Mouse (Mus musculus): ENCODE results near the gene Abca17. TPM values are rescaled to one million over a fixed set of nuclear protein-coding genes. Genes with fewer than 3 reads are reported as not detected.

Gene Abca17
- polyA plus RNA-seq, 1 experiment = not detected

DNA sequence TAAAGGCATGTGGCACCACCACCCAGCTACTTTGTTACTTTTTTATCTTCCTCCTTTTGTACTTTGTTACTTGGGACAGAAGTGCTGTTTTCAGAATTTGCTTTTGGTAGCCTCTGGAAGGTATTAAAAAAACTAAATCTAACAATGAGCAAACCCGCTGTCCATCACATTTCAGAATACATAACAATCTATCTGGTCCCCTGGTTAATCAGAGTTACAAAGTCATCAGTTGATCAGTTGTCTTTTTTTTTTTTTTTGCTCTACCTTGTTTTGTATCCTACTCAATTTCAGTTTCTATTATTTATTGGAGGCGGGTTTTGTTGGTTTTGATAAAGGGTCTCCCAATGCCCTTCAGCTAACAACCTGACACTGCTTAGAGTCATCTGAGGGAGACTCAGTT is 98.5 kb downstream of the Abca17 start:
- Histone ChIP-seq H3K4me3 (replicated peaks) (no peak overlapping the region), H3K27me3 (replicated peaks) (no peaks in the 10 kb centered on the region), H3K9me3 (no peaks in the 10 kb centered on the region; the same call in 1 of the 2 replicates), H3K36me3 (replicated peaks; ENCODE audit: low read length) (peaks cover 16% of the 10 kb centered on the region), H3K4me1 (peaks cover 22% of the 10 kb centered on the region)
- TF ChIP-seq GATA1 (IDR thresholded peaks at IDR 0.05; ENCODE audit: borderline replicate concordance, low read length) (no peak), FLI1 (IDR thresholded peaks at IDR 0.05; ENCODE audit: low read length) (no peak)

DNA sequence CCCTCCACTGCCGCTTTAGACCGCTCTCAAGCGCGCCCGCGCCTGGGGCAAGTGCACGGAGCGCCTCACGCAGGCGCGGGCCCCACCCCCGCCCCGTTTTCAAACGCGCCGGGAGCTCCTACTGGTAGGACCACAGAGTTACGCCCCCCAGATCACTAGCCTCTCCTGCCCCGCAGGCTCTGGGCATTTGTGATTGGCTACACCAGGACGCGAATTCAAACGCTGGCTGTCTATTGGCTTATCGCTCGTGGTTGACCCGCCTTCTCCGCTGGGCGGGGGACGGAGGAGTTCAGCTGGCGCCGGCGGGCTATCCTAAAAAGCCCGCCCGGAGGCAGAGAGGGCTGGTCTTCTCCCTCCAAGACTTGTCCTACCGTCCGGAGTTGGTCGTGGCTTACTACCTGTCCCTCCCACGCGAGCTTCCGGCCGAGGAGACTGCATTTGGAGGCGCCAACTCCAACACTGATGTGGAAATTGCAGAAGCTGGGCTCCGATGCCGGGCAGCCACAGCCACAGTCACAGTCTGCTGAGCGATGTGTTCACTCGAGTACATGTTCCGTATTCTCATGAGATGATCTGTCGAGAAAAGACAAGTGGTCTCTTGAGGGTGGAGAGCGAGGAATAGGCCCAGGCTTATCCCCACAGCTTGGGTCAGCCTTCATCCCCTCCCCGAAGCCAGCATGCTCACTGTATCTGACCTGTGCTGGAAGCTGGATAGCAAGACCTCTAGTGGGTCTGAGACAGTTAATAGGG is 99.4 kb downstream of the Abca17 start, which contains the start of gene Ccnf:
Gene Ccnf (minus strand): TSS at position 165 of the 750 bp plus-strand sequence.
- Histone ChIP-seq H3K4me1 (peaks cover 22% of the 10 kb centered on the region), H3K27me3 (replicated peaks) (no peaks in the 10 kb centered on the region), H3K36me3 (replicated peaks; ENCODE audit: low read length) (peaks cover 21% of the 10 kb centered on the region), H3K4me3 (replicated peaks) (peak within 1 kb of the TSS; percentile 99), H3K9me3 (no peaks in the 10 kb centered on the region; the same call in 1 of the 2 replicates)
- TF ChIP-seq GATA1 (IDR thresholded peaks at IDR 0.05; ENCODE audit: borderline replicate concordance, low read length) (no peak), FLI1 (IDR thresholded peaks at IDR 0.05; ENCODE audit: low read length) (no peak)

DNA sequence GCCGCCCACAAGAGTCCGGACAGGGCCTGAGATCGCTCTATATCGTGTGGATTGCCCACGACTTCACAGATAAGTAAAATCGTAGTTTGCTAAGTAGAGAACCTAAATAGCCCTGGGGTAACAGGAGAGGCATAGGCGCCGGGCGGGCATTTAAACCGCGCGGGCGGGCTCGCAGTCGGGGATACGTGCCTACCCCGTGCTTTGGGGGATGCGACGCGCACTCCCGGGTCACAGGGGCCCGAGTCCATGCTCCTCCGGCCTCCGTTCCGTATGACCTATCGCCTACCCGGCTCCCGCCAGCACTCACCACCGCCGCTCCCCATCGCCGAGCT is 99.9 kb downstream of the Abca17 start:
- Histone ChIP-seq H3K27me3 (replicated peaks) (no peaks in the 10 kb centered on the region), H3K36me3 (replicated peaks; ENCODE audit: low read length) (peaks cover 26% of the 10 kb centered on the region), H3K4me1 (peaks cover 25% of the 10 kb centered on the region), H3K9me3 (no peaks in the 10 kb centered on the region; the same call in 1 of the 2 replicates), H3K4me3 (replicated peaks) (peak overlapping the region; percentile 99)
- no peak for TF ChIP-seq GATA1 (IDR thresholded peaks at IDR 0.05; ENCODE audit: borderline replicate concordance, low read length)
- no peak for TF ChIP-seq FLI1 (IDR thresholded peaks at IDR 0.05; ENCODE audit: low read length)

DNA sequence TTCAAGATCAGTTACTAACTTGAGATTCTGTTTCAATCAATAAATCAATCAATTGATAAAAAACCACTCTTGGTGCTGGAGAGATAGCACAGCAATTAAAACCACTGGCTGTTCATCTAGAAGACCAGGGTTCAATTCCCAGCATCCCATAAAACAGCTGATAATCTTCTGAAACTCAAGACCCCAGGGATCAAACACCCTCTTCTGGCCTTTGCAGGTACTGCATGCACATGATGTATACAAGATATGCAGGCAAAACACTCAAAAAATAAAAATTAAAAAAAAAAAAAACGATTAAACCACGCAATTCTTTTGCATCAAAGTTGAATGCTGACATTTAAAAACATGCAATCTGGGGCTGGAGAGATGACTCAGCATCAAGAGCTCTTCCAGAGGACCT is 102.2 kb downstream of the Abca17 start:
- Histone ChIP-seq H3K27me3 (replicated peaks) (no peaks in the 10 kb centered on the region), H3K4me1 (peaks cover 25% of the 10 kb centered on the region), H3K9me3 (no peaks in the 10 kb centered on the region; the same call in 1 of the 2 replicates), H3K36me3 (replicated peaks; ENCODE audit: low read length) (peaks cover 43% of the 10 kb centered on the region), H3K4me3 (replicated peaks) (no peak overlapping the region)
- TF ChIP-seq GATA1 (IDR thresholded peaks at IDR 0.05; ENCODE audit: borderline replicate concordance, low read length) = no peak
- no peak for TF ChIP-seq FLI1 (IDR thresholded peaks at IDR 0.05; ENCODE audit: low read length)

DNA sequence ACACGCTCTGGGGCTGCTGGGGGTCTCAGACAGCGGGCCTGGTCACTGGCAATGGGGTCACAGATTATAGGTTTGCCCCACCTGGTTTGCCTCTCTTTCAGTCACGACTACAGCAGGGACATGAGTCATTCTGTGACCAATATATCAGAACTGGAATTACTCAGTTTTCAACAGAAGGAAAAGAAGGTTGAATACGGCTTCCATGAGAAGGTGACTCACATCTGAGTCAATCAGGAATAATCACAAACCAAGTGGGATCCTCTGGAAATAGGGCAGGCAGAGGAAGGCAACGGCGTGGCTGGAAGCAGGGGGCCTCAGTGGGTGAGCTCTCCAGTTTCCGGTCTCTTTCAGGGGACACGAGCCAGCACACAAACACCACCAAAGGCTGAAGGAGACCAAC is 106.8 kb downstream of the Abca17 start:
- TF ChIP-seq FLI1 (IDR thresholded peaks at IDR 0.05; ENCODE audit: low read length) (no peak), GATA1 (IDR thresholded peaks at IDR 0.05; ENCODE audit: borderline replicate concordance, low read length) (no peak)
- Histone ChIP-seq H3K4me1 (peaks cover 3% of the 10 kb centered on the region; the same call in 1 of the 2 replicates), H3K4me3 (replicated peaks) (no peak overlapping the region), H3K9me3 (no peaks in the 10 kb centered on the region; the same call in 1 of the 2 replicates), H3K27me3 (replicated peaks) (no peaks in the 10 kb centered on the region), H3K36me3 (replicated peaks; ENCODE audit: low read length) (peaks cover 84% of the 10 kb centered on the region)

DNA sequence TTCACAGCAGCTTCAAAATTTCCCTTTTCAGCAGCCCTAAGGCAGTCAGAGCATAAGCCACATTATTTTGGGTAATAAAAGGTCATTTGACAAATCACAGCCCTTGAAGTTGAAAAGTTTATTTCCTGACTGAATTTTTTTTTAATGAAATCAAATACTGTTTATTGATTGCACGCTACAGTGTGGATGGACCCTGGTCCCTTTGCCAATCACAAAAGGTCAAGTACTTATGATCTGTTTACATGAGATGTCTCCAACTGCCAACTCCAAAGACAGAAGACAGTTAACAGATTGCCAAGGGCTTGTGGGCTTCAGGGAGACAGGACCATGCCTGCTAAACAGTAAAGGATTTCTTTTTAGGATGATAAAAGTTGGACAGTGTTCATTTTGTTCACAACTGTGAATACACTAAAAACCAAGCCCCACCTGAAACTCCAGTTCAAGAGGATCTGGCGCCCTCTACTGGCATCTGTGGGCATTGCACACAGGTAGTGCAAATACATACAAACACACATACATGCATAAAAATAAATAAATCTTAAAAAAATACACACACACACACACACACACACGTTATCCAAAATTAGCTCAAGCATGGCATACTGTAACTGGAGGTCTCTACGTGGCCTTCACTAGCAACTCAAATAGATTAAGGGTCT is 107.4 kb downstream of the Abca17 start:
- H3K4me1 ChIP-seq = peaks cover 3% of the 10 kb centered on the region; the same call in 1 of the 2 replicates
- H3K27me3 ChIP-seq (replicated peaks) = no peaks in the 10 kb centered on the region
- TF ChIP-seq GATA1 (IDR thresholded peaks at IDR 0.05; ENCODE audit: borderline replicate concordance, low read length) (no peak), FLI1 (IDR thresholded peaks at IDR 0.05; ENCODE audit: low read length) (no peak)
- peaks cover 84% of the 10 kb centered on the region for H3K36me3 ChIP-seq (replicated peaks; ENCODE audit: low read length)
- no peaks in the 10 kb centered on the region; the same call in 1 of the 2 replicates for H3K9me3 ChIP-seq
- no peak overlapping the region for H3K4me3 ChIP-seq (replicated peaks)

DNA sequence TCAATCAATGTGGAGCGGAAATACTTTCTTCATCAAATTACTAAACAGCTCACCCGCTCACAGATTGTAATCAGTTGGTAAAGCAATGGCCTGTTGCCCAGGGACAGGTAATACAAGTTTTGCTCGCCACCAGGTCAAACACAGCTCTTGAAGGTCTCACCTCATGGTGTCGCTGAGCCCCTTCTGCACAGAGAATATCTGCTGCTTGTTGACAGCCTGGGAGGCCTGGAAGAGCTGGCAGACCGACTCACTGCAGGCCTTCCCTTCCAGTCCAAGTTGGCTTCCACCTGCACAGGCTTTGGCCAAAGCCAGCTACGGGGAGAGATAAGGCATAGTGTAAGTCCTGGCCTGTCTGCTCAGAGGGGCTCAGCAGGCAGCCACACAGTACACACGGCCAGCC is 113.9 kb downstream of the Abca17 start:
- peaks cover 96% of the 10 kb centered on the region for H3K36me3 ChIP-seq (replicated peaks; ENCODE audit: low read length)
- no peak for TF ChIP-seq FLI1 (IDR thresholded peaks at IDR 0.05; ENCODE audit: low read length)
- no peak for TF ChIP-seq GATA1 (IDR thresholded peaks at IDR 0.05; ENCODE audit: borderline replicate concordance, low read length)
- no peaks in the 10 kb centered on the region for H3K27me3 ChIP-seq (replicated peaks)
- H3K9me3 ChIP-seq = no peaks in the 10 kb centered on the region
- 0 out of 2 replicates have a peak, but pooled peaks cover 10% of the 10 kb centered on the region for H3K4me1 ChIP-seq
- H3K4me3 ChIP-seq (replicated peaks) = no peak overlapping the region

DNA sequence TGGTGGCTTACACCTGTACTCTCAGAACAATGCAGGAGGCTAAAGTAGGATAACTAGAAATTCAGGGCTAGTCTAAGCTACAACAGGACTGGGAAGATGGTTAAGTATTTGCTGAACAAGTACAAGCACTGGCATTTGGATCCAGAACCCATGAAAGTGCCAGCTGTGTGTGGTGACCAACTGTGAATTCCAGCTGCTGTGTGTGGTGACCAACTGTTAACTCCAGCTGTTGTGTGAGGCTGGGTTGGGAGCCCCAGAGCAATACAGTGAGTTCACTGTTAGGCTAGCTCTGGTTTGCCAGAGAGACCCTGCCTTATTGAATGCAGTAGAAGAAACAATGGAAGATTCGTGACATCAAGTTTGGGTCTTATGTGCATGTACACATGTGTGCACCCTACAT is 114.4 kb downstream of the Abca17 start:
- Histone ChIP-seq H3K4me3 (replicated peaks) (no peak overlapping the region), H3K4me1 (0 out of 2 replicates have a peak, but pooled peaks cover 10% of the 10 kb centered on the region), H3K9me3 (no peaks in the 10 kb centered on the region), H3K27me3 (replicated peaks) (no peaks in the 10 kb centered on the region), H3K36me3 (replicated peaks; ENCODE audit: low read length) (peaks cover 96% of the 10 kb centered on the region)
- TF ChIP-seq GATA1 (IDR thresholded peaks at IDR 0.05; ENCODE audit: borderline replicate concordance, low read length) (no peak), FLI1 (IDR thresholded peaks at IDR 0.05; ENCODE audit: low read length) (no peak)

DNA sequence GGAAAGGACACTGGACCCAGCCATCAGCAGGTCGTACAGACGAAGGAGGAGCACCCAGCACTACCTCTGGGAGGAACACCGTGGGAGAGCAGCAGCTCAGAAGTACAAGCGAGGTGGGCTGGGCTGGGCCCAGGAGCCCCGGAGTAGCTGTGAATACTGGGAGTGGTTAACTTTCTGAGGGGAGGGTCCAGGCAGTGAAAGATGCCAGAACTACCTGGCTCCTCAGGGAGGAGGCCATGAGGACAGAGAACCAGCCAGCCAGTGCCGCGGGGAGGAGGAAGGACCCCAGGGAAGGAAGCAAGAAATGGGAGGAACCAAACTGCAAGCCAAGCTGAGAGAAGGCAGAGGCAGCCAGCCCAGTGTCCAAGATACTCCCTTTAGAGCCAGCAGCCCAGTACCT is 122.9 kb downstream of the Abca17 start:
- no peak overlapping the region for H3K4me3 ChIP-seq (replicated peaks)
- H3K4me1 ChIP-seq = peaks cover 40% of the 10 kb centered on the region
- no peaks in the 10 kb centered on the region for H3K9me3 ChIP-seq
- peaks cover 92% of the 10 kb centered on the region for H3K36me3 ChIP-seq (replicated peaks; ENCODE audit: low read length)
- no peak for TF ChIP-seq FLI1 (IDR thresholded peaks at IDR 0.05; ENCODE audit: low read length)
- no peak for TF ChIP-seq GATA1 (IDR thresholded peaks at IDR 0.05; ENCODE audit: borderline replicate concordance, low read length)
- H3K27me3 ChIP-seq (replicated peaks) = no peaks in the 10 kb centered on the region

DNA sequence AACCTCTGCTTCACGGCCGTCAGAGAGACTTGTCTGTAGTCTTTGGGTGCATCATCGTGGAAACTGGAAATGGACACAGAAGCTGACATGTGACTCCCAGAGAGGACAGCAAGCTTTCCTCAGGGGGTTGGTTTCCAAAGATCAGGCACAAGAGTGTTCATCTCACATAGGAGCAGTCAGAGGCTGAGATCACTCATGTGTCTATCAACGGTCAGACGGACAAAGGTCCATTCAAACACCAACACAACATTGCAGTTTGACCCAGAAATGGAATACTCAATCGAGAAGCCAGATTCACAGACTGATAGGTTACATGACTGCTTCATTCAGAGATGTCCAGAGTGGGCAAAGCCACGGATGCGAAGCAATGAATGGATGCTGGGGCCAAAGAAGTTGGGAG is 124.1 kb downstream of the Abca17 start:
- peaks cover 92% of the 10 kb centered on the region for H3K36me3 ChIP-seq (replicated peaks; ENCODE audit: low read length)
- H3K4me1 ChIP-seq = peaks cover 41% of the 10 kb centered on the region
- no peaks in the 10 kb centered on the region for H3K9me3 ChIP-seq
- H3K27me3 ChIP-seq (replicated peaks) = no peaks in the 10 kb centered on the region
- TF ChIP-seq FLI1 (IDR thresholded peaks at IDR 0.05; ENCODE audit: low read length) (no peak), GATA1 (IDR thresholded peaks at IDR 0.05; ENCODE audit: borderline replicate concordance, low read length) (no peak)
- H3K4me3 ChIP-seq (replicated peaks) = no peak overlapping the region
